Mouse (Mus musculus): ENCODE measurements at regions not wholly inside any gene's neighbourhood (a gene's known extent, or its start where the extent isn't known, plus 50 kb on each side); places are given as distances from the start of the nearest gene placed in this dataset.

GRCm38 (mm10) chr7:113156861-113157747 is 50.2 kb upstream of the Arntl start:
- no peak for DNase-seq (ENCODE audit: low read depth, low spot score)

All from WW6 (cell line).